Mouse (Mus musculus) stomach, embryonic 16.5 days (tissue): Measurements from ENCODE around the gene Ryr1. TPM values are rescaled to one million over a fixed set of nuclear protein-coding genes. Genes with fewer than 3 reads are reported as not detected.

Experiments
- ATAC-seq: fragments of 200-750 bp; cut with Nextera tagmentation; 2 replicates; pipeline ENCODE4 v1.8.0; 2017; ENCODE audit warnings: moderate number of reproducible peaks, moderate TSS enrichment; ENCODE audit not compliant: insufficient read depth, low FRiP score
- H3K27ac ChIP-seq: fragments of 300-500 bp; sonication (generic); 2 replicates; pipeline ENCODE4 v1.5.1; 2014; ENCODE audit warnings: low read length
- H3K27me3 ChIP-seq: fragments of 300-500 bp; sonication (generic); 2 replicates; pipeline ENCODE4 v1.6.1; 2014; ENCODE audit warnings: low read length, control low read depth, mixed read lengths; ENCODE audit not compliant: control insufficient read depth, insufficient read depth
- H3K36me3 ChIP-seq: fragments of 300-500 bp; sonication (generic); 2 replicates; pipeline ENCODE4 v1.6.1; 2014; ENCODE audit warnings: low read length; ENCODE audit not compliant: control insufficient read depth, insufficient read depth
- H3K4me1 ChIP-seq: fragments of 300-500 bp; sonication (generic); 2 replicates; pipeline ENCODE4 v1.6.1; 2014; ENCODE audit warnings: low read length, control low read depth, mixed read lengths; ENCODE audit not compliant: control insufficient read depth, insufficient read depth
- H3K4me2 ChIP-seq: fragments of 300-500 bp; sonication (generic); 2 replicates; pipeline ENCODE4 v1.6.1; 2014; ENCODE audit warnings: low read depth, low read length, mixed read lengths
- H3K4me3 ChIP-seq: fragments of 300-500 bp; sonication (generic); replicated peaks from 2 replicates; pipeline ENCODE4 v1.5.1; 2014; ENCODE audit warnings: mild to moderate bottlenecking, low read length
- H3K9ac ChIP-seq: fragments of 300-500 bp; sonication (generic); 2 replicates; pipeline ENCODE4 v1.6.1; 2014; ENCODE audit warnings: low read length
- H3K9me3 ChIP-seq: fragments of 300-500 bp; sonication (generic); replicated peaks from 2 replicates; pipeline ENCODE4 v1.6.1; 2016; ENCODE audit warnings: low read length, control low read depth; ENCODE audit not compliant: control insufficient read depth
- WGBS: fragments of 180-500 bp; shearing (Covaris S2); extraction: QIAGEN DNeasy Blood & Tissue Kit; methylation state at CpG from one replicate; pipeline ENCODE4 v1.1.7; 2014; 5-methylcytosine and 5-hydroxymethylcytosine counted together
- polyA plus RNA-seq: library from polyadenylated mRNA; unstranded; fragments of >200 nt; fragmentation: Nextera tagmentation; extraction: Ambion mirVana; gene quantifications from 2 replicates; pipeline ENCODE4 v1.2.1, GENCODE M21; 2015

The Ryr1 gene
- polyA plus RNA-seq: 0.45 and 2.6 TPM in 2 replicates

DNA sequence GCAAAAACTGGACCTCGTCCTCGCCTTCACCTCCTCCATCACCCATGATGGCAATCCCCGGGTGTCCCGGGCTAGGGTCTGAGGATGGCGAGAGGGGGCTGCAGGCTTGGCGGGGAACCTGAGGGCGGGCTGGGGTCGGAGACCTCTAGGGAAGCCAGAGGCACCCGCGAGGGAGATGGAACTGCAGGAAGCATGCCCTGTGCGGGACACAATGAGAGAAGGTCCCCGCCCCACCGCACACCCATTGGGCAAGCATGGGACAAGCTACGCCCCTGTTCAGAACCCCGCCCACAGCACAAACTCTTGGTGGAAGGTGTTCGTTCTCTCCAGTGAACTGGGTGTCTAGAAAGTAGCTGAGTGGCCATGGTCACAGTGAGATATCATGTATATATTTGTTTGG lies at the start of gene Ryr1:
Gene Ryr1, minus strand, starts transcription at position 210 of the 400 bp plus-strand sequence.
- no peaks in the 10 kb centered on the region for H3K36me3 ChIP-seq
- WGBS: under 1% methylated on average over 16 of the region's 16 CpGs
- H3K27me3 ChIP-seq: no peaks in the 10 kb centered on the region
- peak; percentile 87 for ATAC-seq
- peaks cover 8% of the 10 kb centered on the region for H3K4me1 ChIP-seq
- peak within 1 kb of the TSS; percentile 46 for H3K4me3 ChIP-seq
- peak within 1 kb of the TSS; percentile 94 for H3K4me2 ChIP-seq
- no peaks in the 10 kb centered on the region for H3K9me3 ChIP-seq
- H3K27ac ChIP-seq: no peak within 1 kb of the TSS
- peak within 1 kb of the TSS; percentile 64 for H3K9ac ChIP-seq

DNA sequence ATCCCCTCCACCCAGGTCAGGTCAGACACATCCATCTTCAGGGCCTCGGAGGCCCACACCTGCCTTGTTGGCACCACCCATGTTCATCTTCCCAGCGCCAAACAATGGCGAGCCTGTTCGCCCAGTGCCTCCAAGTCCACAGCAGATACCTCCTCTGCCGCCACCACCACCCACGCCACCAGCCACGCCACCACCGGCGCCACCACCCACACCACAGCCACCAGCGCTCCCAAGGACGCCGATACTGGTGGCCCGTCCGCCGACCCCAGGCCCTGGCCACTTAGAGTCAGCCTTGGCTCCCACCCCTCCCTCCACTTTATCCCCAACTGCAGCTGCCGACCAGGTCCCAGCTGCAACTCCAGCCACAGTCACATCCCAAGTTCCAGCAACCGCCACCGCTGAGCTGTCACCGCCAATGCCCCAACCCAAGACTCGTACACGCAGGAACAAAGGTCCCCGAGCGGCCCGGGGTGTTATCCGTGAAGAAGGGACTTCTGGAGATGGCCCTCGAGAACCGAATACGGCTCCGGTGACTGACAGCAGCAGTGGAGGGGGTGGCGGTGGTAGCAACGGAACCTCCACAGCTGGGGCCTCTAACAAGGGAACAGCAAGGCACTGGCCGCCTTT lies 47.5 kb upstream of the Ryr1 start:
- Histone ChIP-seq H3K9ac (no peak overlapping the region), H3K4me2 (no peak overlapping the region), H3K36me3 (peaks cover 36% of the 10 kb centered on the region), H3K27ac (no peak overlapping the region), H3K27me3 (peaks cover 27% of the 10 kb centered on the region), H3K4me1 (peaks cover 22% of the 10 kb centered on the region), H3K9me3 (no peaks in the 10 kb centered on the region), H3K4me3 (no peak overlapping the region)
- WGBS: 49% methylated on average over 32 of the region's 32 CpGs
- ATAC-seq: no peak

DNA sequence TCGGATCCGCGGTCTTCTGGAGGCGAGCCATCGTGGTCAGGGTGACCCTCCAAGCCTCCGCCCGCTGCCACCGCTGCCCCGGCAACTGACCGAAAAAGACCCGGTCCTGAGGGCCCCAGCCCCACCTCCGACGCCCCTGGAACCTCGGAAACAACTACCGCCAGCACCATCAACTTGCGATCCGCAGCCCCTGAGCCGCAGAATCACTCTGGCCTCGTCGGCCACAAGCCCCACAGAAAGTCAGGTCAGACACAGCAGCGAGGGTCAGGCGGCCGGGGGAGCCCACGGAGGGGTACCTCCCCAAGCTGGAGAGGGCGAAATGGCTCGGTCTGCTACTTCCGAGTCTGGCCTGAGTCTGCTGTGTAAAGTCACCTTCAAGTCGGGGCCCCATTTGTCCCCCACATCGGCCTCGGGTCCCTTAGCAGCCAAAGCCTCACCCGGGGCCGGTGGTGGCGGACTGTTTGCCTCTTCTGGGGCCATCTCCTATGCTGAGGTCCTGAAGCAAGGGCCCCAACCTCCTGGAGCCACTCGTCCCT lies 46.7 kb upstream of the Ryr1 start:
- no peak for ATAC-seq
- Histone ChIP-seq H3K4me1 (peaks cover 22% of the 10 kb centered on the region), H3K9ac (peak overlapping the region; percentile 76), H3K36me3 (peaks cover 36% of the 10 kb centered on the region), H3K27me3 (peaks cover 27% of the 10 kb centered on the region), H3K4me2 (peak overlapping the region; percentile 96), H3K4me3 (peak overlapping the region; percentile 67), H3K9me3 (no peaks in the 10 kb centered on the region), H3K27ac (no peak overlapping the region)
- 7% methylated on average over 34 of the region's 34 CpGs for WGBS

DNA sequence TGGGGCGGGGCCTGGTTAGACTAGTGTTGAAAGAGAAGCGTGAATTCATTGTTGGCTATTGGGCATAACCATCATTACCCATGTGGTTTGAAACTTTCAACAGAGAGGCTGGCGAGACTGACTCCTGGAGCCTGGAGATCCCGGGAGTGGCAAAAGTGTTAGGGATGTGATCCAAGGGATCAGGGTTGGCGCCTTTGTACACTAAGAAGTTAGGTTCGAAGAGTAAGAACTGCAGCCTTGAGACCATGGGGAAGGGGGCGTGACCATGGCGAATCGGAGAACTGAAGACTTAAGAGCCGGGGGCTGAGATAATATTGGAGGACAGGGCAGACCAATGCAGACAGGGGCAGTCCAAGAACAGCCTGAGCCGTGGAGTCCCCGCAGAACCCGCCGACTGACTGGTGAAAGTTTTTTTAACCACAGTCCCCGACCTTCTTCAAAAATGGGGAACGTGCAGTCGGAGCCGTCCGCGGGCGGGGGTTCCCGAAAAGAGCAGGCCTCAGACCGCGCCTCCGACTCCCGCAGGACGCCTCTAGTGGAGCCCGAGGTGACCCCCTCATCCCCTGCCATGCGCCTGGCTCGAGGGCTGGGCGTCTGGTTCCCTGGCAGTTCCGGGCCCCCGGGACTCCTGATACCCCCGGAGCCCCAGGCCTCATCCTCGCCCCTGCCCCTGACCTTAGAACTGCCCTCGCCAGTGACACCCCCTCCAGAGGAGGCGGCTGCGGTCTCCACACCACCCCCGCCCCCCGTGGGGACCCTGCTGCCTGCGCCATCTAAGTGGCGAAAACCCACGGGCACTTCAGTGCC lies 46.0 kb upstream of the Ryr1 start:
- 2% methylated on average over 43 of the region's 43 CpGs for WGBS
- Histone ChIP-seq H3K4me2 (peak overlapping the region; percentile 96), H3K27ac (peak overlapping the region; percentile 87; the same call in 1 of the 2 replicates), H3K27me3 (peaks cover 27% of the 10 kb centered on the region), H3K9me3 (no peaks in the 10 kb centered on the region), H3K4me3 (peak overlapping the region; percentile 67), H3K4me1 (peaks cover 22% of the 10 kb centered on the region), H3K36me3 (peaks cover 30% of the 10 kb centered on the region), H3K9ac (peak overlapping the region; percentile 76)
- ATAC-seq: no peak

DNA sequence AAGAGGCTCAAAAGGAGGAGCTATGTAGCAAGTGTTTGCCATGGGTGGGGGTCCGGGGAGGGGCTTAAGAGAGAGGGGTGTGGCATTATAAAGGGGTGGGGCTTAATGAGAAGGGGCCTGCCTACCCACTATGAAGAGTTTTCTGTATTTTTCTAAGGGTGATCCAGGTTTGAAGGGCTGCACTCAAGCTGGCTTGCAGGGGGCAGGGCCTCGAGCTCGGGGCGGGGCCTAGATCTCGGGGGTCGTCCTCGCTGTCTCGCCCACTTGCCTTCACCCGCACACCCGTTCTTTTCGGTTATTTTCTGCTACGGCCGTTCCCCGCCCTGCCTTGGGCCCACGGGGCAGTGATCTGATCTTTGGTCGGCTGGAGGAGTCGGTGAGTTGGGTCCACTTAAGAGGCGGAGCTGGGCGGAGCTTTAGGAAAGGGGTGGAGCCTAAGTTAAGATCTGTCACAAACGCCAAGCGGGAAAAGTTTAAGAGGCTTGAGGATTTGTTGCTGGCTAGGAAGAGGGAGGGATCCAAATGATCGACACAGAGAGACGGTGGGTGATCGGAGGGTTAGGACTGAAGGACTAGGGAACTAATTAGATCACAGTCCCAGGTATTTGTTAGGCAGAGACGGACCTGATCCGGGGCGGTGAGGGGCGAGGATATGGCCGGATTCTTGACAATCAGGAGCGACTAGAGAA lies 45.2 kb upstream of the Ryr1 start, which contains the start of the genes Ggn and Spred3:
Gene Ggn, plus strand, starts transcription at position 145 of the 689 bp plus-strand sequence.
Gene Spred3, minus strand, starts transcription at position 346 of the 689 bp plus-strand sequence.
- whole genome bisulfite sequencing: under 1% methylated on average over 30 of the region's 30 CpGs
- peak within 1 kb of the TSS; percentile 87 for H3K27ac ChIP-seq
- H3K4me1 ChIP-seq: peaks cover 22% of the 10 kb centered on the region
- H3K9me3 ChIP-seq: no peaks in the 10 kb centered on the region
- H3K36me3 ChIP-seq: peaks cover 23% of the 10 kb centered on the region
- H3K9ac ChIP-seq: peak within 1 kb of the TSS; percentile 76
- H3K4me3 ChIP-seq: peak within 1 kb of the TSS; percentile 67
- H3K27me3 ChIP-seq: peaks cover 27% of the 10 kb centered on the region
- peak within 1 kb of the TSS; percentile 96 for H3K4me2 ChIP-seq
- peak; percentile 68 for ATAC-seq

DNA sequence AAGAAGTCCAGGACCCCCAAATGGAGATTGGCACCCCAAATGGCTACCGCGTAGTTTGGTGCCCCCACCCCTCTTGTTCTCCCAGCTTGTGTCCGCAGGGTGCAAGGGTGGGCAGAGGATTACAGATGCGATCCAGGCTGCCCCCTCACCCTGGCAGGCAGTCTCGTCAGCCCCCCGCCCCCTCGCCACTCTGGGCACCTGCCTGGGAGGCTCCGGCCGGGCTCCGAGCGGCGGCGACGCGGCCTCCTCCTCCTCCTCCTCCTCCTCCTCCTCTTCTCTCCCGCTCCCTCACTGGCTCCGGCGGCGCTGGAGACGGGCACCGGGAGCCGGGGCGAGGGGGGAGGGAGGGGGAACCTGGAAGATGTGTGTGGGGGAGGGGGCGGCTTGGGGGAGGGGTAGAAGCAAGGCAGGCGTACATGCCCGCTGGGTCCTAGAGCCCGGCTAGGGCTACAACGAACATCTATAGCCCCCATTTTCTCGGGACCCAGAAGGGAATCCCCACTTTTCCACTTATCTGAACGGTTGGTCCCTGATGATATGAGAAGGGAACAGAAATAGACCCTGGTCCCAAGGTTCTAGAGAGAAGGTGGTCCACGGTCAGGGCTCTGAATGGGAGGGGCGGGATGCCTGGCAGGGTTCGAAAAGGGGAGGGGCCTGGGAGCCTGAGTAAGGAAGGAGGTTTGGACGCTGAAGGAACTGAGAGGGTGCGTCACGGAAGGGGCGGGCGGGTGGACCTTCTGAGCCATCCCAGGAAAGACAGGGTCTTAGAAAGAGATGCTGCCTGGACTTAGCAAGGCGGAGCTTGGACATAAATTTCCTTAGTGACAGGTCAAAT lies 44.5 kb upstream of the Ryr1 start:
- WGBS: under 1% methylated on average over 31 of the region's 39 CpGs
- Histone ChIP-seq H3K9ac (peak overlapping the region; percentile 76), H3K27me3 (peaks cover 27% of the 10 kb centered on the region), H3K27ac (peak overlapping the region; percentile 87), H3K4me2 (peak overlapping the region; percentile 96), H3K36me3 (peaks cover 15% of the 10 kb centered on the region), H3K9me3 (no peaks in the 10 kb centered on the region), H3K4me1 (peaks cover 22% of the 10 kb centered on the region), H3K4me3 (peak overlapping the region; percentile 67)
- ATAC-seq: peak; percentile 86

DNA sequence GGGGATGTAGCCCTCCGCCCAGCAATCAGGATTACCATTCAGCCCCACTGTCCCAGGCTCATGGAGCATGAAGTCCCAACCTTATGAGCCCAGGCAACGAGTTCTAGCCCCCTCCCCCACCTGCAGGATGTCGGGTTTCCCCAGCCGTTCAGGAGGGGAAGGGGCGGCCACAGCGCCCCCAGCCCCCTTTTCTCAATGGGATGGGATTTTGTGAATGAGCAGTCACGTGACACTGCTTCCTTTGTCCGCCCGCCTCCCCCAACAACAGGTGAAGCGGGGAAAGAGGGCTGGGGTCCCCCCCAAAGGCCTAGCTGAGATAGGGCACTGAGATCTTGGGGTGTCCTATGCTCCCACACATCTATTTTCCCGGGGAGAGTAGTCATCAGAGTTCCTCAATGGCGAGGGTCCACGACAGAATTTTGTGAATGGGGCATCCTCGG lies 43.8 kb upstream of the Ryr1 start:
- Histone ChIP-seq H3K4me2 (peak overlapping the region; percentile 96), H3K9me3 (no peaks in the 10 kb centered on the region), H3K9ac (peak overlapping the region; percentile 76), H3K27me3 (peaks cover 26% of the 10 kb centered on the region), H3K4me3 (peak overlapping the region; percentile 67), H3K36me3 (0 out of 2 replicates have a peak, but pooled peaks cover 9% of the 10 kb centered on the region), H3K4me1 (peaks cover 22% of the 10 kb centered on the region), H3K27ac (0 out of 2 replicates have a peak overlapping the region, but pooled peaks have one; percentile 87)
- ATAC-seq: no peak
- WGBS: 2% methylated on average over 14 of the region's 14 CpGs

DNA sequence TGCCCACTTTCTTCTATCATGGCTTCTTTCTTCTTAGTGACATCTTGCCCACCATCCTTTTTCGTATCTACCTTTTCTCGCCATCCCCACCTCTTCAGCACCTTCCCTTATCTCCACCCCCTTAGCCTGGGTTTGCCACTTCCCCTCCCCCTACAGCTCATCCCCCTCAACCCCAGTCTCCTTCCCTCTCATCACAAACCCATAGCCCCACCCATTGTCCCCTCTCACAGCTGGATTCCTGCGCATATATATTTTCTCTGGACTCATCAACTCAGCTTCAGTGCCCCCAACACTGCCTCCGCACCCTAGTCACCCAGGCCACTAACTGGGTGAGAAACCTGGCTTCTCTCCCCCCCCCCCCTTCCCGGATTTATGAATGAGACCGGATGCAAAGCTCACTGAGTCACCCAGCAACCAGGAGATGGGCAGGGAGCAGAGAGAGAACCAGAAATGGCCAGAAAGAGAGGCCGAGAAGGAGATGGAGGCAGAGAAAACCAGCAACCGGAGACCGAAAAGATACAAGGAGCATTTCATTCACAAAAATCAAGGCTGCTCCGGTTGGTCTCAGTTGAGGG lies 43.2 kb upstream of the Ryr1 start:
- 13% methylated on average over 10 of the region's 10 CpGs for WGBS

More for the DNA sequence above, 43.2 kb upstream of the Ryr1 start:
- Histone ChIP-seq H3K9ac (peak overlapping the region; percentile 76; the same call in 1 of the 2 replicates), H3K4me2 (peak overlapping the region; percentile 96), H3K36me3 (0 out of 2 replicates have a peak, but pooled peaks cover 5% of the 10 kb centered on the region), H3K27ac (no peak overlapping the region), H3K27me3 (peaks cover 20% of the 10 kb centered on the region), H3K4me3 (peak overlapping the region; percentile 67), H3K4me1 (peaks cover 22% of the 10 kb centered on the region), H3K9me3 (no peaks in the 10 kb centered on the region)
- no peak for ATAC-seq
